Mouse (Mus musculus) hindbrain, embryonic 16.5 days (tissue): ENCODE results near the gene Rtraf. TPM values are rescaled to one million over a fixed set of nuclear protein-coding genes. Genes with fewer than 3 reads are reported as not detected.

Source experiments
- ATAC-seq: fragments of 200-750 bp; cut with Nextera tagmentation; 2 replicates; pipeline ENCODE4 v1.8.0; 2017; ENCODE audit warnings: moderate TSS enrichment, moderate library complexity
- H3K27ac ChIP-seq: fragments of 300-500 bp; sonication (generic); 2 replicates; pipeline ENCODE4 v1.5.1; 2014; ENCODE audit warnings: low read depth, mild to moderate bottlenecking, control low read depth, low read length, moderate library complexity
- H3K27me3 ChIP-seq: fragments of 300-500 bp; sonication (generic); replicated peaks from 2 replicates; pipeline ENCODE4 v1.6.1; 2014; ENCODE audit warnings: low read length; ENCODE audit not compliant: control insufficient read depth, insufficient read depth
- H3K36me3 ChIP-seq: fragments of 300-500 bp; sonication (generic); 2 replicates; pipeline ENCODE4 v1.6.1; 2014; ENCODE audit warnings: mild to moderate bottlenecking, low read length, moderate library complexity, mixed read lengths; ENCODE audit not compliant: control insufficient read depth, insufficient read depth
- H3K4me1 ChIP-seq: fragments of 300-500 bp; sonication (generic); 2 replicates; pipeline ENCODE4 v1.6.1; 2014; ENCODE audit warnings: low read depth, low read length; ENCODE audit not compliant: control insufficient read depth, insufficient read depth
- H3K4me2 ChIP-seq: fragments of 300-500 bp; sonication (generic); 2 replicates; pipeline ENCODE4 v1.6.1; 2014; ENCODE audit warnings: mild to moderate bottlenecking, low read length, control low read depth, moderate library complexity
- H3K4me3 ChIP-seq: fragments of 300-500 bp; sonication (generic); 2 replicates; pipeline ENCODE4 v1.5.1; 2014; ENCODE audit warnings: mild to moderate bottlenecking, low read length, control low read depth, moderate library complexity
- H3K9ac ChIP-seq: fragments of 300-500 bp; sonication (generic); 2 replicates; pipeline ENCODE4 v1.6.1; 2014; ENCODE audit warnings: low read depth, mild to moderate bottlenecking, control low read depth, low read length, moderate library complexity
- H3K9me3 ChIP-seq: fragments of 300-500 bp; sonication (generic); 2 replicates; pipeline ENCODE4 v1.6.1; 2014; ENCODE audit warnings: mild to moderate bottlenecking, low read length, moderate library complexity; ENCODE audit not compliant: control insufficient read depth
- WGBS: fragments of 180-500 bp; shearing (Covaris S2); extraction: QIAGEN DNeasy Blood & Tissue Kit; methylation state at CpG from one replicate; pipeline ENCODE4 v1.1.7; 2014; 5-methylcytosine and 5-hydroxymethylcytosine counted together
- polyA plus RNA-seq: library from polyadenylated mRNA; unstranded; fragments of >200 nt; fragmentation: Nextera tagmentation; extraction: Ambion mirVana; gene quantifications from 2 replicates; pipeline ENCODE4 v1.2.1, GENCODE M21; 2015

Rtraf gene
- polyA plus RNA-seq, 1 experiment from 2014 or later: 140 TPM

GRCm38 (mm10) chr14:19777365-19777764 is 46.3 kb downstream of the Rtraf start:
- H3K4me1 ChIP-seq: no peaks in the 10 kb centered on the region
- H3K36me3 ChIP-seq: no peaks in the 10 kb centered on the region
- 94% methylated on average over 6 of the region's 6 CpGs for WGBS
- H3K4me3 ChIP-seq: no peak overlapping the region
- H3K27me3 ChIP-seq: no peaks in the 10 kb centered on the region
- no peak overlapping the region for H3K27ac ChIP-seq
- H3K9ac ChIP-seq: no peak overlapping the region
- no peaks in the 10 kb centered on the region for H3K9me3 ChIP-seq
- no peak overlapping the region for H3K4me2 ChIP-seq
- no peak for ATAC-seq

- WGBS: 48% methylated on average over 6 of the region's 6 CpGs
- Histone ChIP-seq H3K27me3 (no peaks in the 10 kb centered on the region), H3K9ac (no peak overlapping the region), H3K4me1 (no peaks in the 10 kb centered on the region), H3K4me2 (no peak overlapping the region), H3K9me3 (no peaks in the 10 kb centered on the region), H3K4me3 (no peak overlapping the region), H3K36me3 (no peaks in the 10 kb centered on the region), H3K27ac (no peak overlapping the region)
- no peak for ATAC-seq
Observed at GRCm38 (mm10) chr14:19776890-19777289, 46.7 kb downstream of the Rtraf start.

GRCm38 (mm10) chr14:19776179-19776578 is 47.4 kb downstream of the Rtraf start:
- WGBS: 93% methylated on average over 5 of the region's 5 CpGs
- H3K27me3 ChIP-seq: no peaks in the 10 kb centered on the region
- no peak overlapping the region for H3K9ac ChIP-seq
- no peaks in the 10 kb centered on the region for H3K36me3 ChIP-seq
- H3K4me2 ChIP-seq: no peak overlapping the region
- ATAC-seq: no peak
- H3K27ac ChIP-seq: no peak overlapping the region
- no peaks in the 10 kb centered on the region for H3K4me1 ChIP-seq
- no peaks in the 10 kb centered on the region for H3K9me3 ChIP-seq
- H3K4me3 ChIP-seq: no peak overlapping the region

GRCm38 (mm10) chr14:19775491-19775890 is 48.1 kb downstream of the Rtraf start:
- Histone ChIP-seq H3K4me2 (no peak overlapping the region), H3K9ac (no peak overlapping the region), H3K9me3 (no peaks in the 10 kb centered on the region), H3K4me3 (no peak overlapping the region), H3K27ac (no peak overlapping the region), H3K4me1 (no peaks in the 10 kb centered on the region), H3K36me3 (no peaks in the 10 kb centered on the region), H3K27me3 (no peaks in the 10 kb centered on the region)
- WGBS: 91% methylated on average over 4 of the region's 4 CpGs
- ATAC-seq: no peak

GRCm38 (mm10) chr14:19774036-19774628 is 49.5 kb downstream of the Rtraf start:
- no peaks in the 10 kb centered on the region for H3K36me3 ChIP-seq
- no peaks in the 10 kb centered on the region for H3K27me3 ChIP-seq
- no peak for ATAC-seq
- no peak overlapping the region for H3K4me2 ChIP-seq
- no peak overlapping the region for H3K27ac ChIP-seq
- no peak overlapping the region for H3K4me3 ChIP-seq
- no peaks in the 10 kb centered on the region for H3K4me1 ChIP-seq
- no peaks in the 10 kb centered on the region for H3K9me3 ChIP-seq
- 82% methylated on average over 13 of the region's 13 CpGs for WGBS
- no peak overlapping the region for H3K9ac ChIP-seq

- ATAC-seq: no peak
- H3K36me3 ChIP-seq: no peaks in the 10 kb centered on the region
- 76% methylated on average over 7 of the region's 7 CpGs for WGBS
- H3K4me2 ChIP-seq: no peak overlapping the region
- H3K27ac ChIP-seq: no peak overlapping the region
- no peaks in the 10 kb centered on the region for H3K4me1 ChIP-seq
- H3K9me3 ChIP-seq: no peaks in the 10 kb centered on the region
- H3K27me3 ChIP-seq: no peaks in the 10 kb centered on the region
- no peak overlapping the region for H3K4me3 ChIP-seq
- H3K9ac ChIP-seq: no peak overlapping the region
Observed at GRCm38 (mm10) chr14:19771173-19771572, 52.5 kb downstream of the Rtraf start.

GRCm38 (mm10) chr14:19769441-19770200 is 54.0 kb downstream of the Rtraf start:
- Histone ChIP-seq H3K4me1 (no peaks in the 10 kb centered on the region), H3K4me2 (no peak overlapping the region), H3K27ac (no peak overlapping the region), H3K9ac (no peak overlapping the region), H3K9me3 (no peaks in the 10 kb centered on the region), H3K4me3 (no peak overlapping the region), H3K36me3 (no peaks in the 10 kb centered on the region), H3K27me3 (no peaks in the 10 kb centered on the region)
- WGBS: 30% methylated on average over 6 of the region's 6 CpGs
- ATAC-seq: no peak

GRCm38 (mm10) chr14:19768648-19769047 is 55.0 kb downstream of the Rtraf start:
- no peak overlapping the region for H3K27ac ChIP-seq
- no peaks in the 10 kb centered on the region for H3K27me3 ChIP-seq
- peaks cover 3% of the 10 kb centered on the region for H3K4me1 ChIP-seq
- no peak overlapping the region for H3K9ac ChIP-seq
- H3K36me3 ChIP-seq: no peaks in the 10 kb centered on the region
- no peak overlapping the region for H3K4me3 ChIP-seq
- no peak for ATAC-seq
- H3K9me3 ChIP-seq: no peaks in the 10 kb centered on the region
- 95% methylated on average over 6 of the region's 6 CpGs for WGBS
- H3K4me2 ChIP-seq: no peak overlapping the region

- Histone ChIP-seq H3K9me3 (no peaks in the 10 kb centered on the region), H3K36me3 (no peaks in the 10 kb centered on the region), H3K9ac (no peak overlapping the region), H3K4me2 (no peak overlapping the region), H3K4me3 (no peak overlapping the region), H3K27me3 (no peaks in the 10 kb centered on the region), H3K4me1 (peaks cover 5% of the 10 kb centered on the region), H3K27ac (no peak overlapping the region)
- no peak for ATAC-seq
- 61% methylated on average over 1 of the region's 1 CpGs for WGBS
Observed at GRCm38 (mm10) chr14:19766380-19766649, 57.3 kb downstream of the Rtraf start.
